Mouse (Mus musculus) megakaryocyte, embryonic 14.5 days (primary cell): Measurements from ENCODE around the gene Pum3.

Experiments used
- FLI1 ChIP-seq: IDR thresholded peaks from 2 replicates; pipeline ENCODE4 v1.6.1; 2012; ENCODE audit warnings: low read length, inconsistent platforms, mixed read lengths
- GATA1 ChIP-seq: IDR thresholded peaks from 3 replicates; pipeline ENCODE4 v1.6.1; 2012; ENCODE audit warnings: mixed read lengths, low read length, inconsistent platforms, borderline replicate concordance

DNA sequence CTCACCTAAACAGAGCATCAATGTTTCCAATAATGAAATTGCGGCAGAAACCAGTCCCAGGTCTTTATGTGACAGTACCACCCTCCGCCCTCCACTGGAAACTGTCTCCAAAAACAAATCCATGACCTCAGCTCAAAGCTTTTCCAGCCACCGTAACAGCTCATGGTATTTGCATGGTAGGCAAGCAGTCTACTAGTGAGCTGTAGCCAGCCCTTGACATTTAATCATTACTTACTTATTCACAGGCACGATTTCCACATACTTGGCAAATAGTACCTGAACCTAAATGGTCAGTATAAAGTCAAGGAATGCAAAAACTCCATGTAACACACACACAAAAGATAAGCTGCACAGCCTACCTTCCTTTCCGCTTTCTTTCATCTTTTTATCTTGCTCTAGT lies 33.7 kb downstream of the Pum3 start:
- TF ChIP-seq GATA1 (no peak), FLI1 (no peak)
